Comparison of ENCODE assay signal across 8 mouse cellular contexts in genomic region chr7:6156901-6157472, GRCm38 (mm10). TPM values are rescaled to one million over a fixed set of nuclear protein-coding genes. Genes with fewer than 3 reads are reported as not detected.
A peak's percentile ranks its signal among the peaks of the same experiment; 100 is the strongest.
DNase-seq lines count a peak whose midpoint lies in the region; ATAC-seq and TF ChIP-seq lines count a peak whose summit lies in the region.

No protein-coding gene starts in this region.

- H3K4me2 ChIP-seq in lung, postnatal 0 days (replicated peaks; ENCODE audit: low read depth, low read length) = peak overlapping the region; percentile 83
- peak overlapping the region; percentile 71 for H3K4me2 ChIP-seq in forebrain, embryonic 14.5 days (ENCODE audit: low read length)
- H3K4me2 ChIP-seq in limb, embryonic 12.5 days = peak overlapping the region; percentile 89
- peak overlapping the region; percentile 75 for H3K4me2 ChIP-seq in stomach, embryonic 16.5 days (ENCODE audit: low read depth, low read length)

- TF ChIP-seq EP300 in lung, postnatal 0 days (IDR thresholded peaks at IDR 0.05) = no peak

- no peak for DNase-seq in lung, postnatal 0 days (ENCODE audit: low spot score)
- no peak for DNase-seq in lung, adult 2 months
- DNase-seq in forebrain, embryonic 14.5 days (ENCODE audit: low spot score) = no peak
- DNase-seq in thymus, postnatal 0 days (ENCODE audit: low spot score) = no peak
- DNase-seq in urinary bladder, postnatal 4 days (ENCODE audit: low spot score in 2 of 2) = no peak
- DNase-seq in Muller cell, postnatal 12 days (ENCODE audit: inconsistent ontology term) = no peak

- no peaks in the 10 kb centered on the region for H3K36me3 ChIP-seq in lung, postnatal 0 days (ENCODE audit: insufficient read depth, low read length)
- no peaks in the 10 kb centered on the region for H3K36me3 ChIP-seq in forebrain, embryonic 14.5 days (ENCODE audit: control insufficient read depth, insufficient read depth, low read length)
- H3K36me3 ChIP-seq in limb, embryonic 12.5 days = no peaks in the 10 kb centered on the region
- H3K36me3 ChIP-seq in stomach, embryonic 16.5 days (ENCODE audit: control insufficient read depth, insufficient read depth, low read length) = no peaks in the 10 kb centered on the region

- H3K9ac ChIP-seq in lung, postnatal 0 days (replicated peaks; ENCODE audit: low read depth) = no peak overlapping the region
- H3K9ac ChIP-seq in forebrain, embryonic 14.5 days (ENCODE audit: low read length) = peak overlapping the region; percentile 92
- 0 out of 2 replicates have a peak overlapping the region, but pooled peaks have one; percentile 88 for H3K9ac ChIP-seq in limb, embryonic 12.5 days (replicated peaks)
- H3K9ac ChIP-seq in stomach, embryonic 16.5 days (ENCODE audit: low read length) = peak overlapping the region; percentile 92

- H3K27ac ChIP-seq in lung, postnatal 0 days (ENCODE audit: low read length) = peak overlapping the region; percentile 94
- H3K27ac ChIP-seq in forebrain, embryonic 14.5 days (ENCODE audit: low read depth, low read length) = no peak overlapping the region
- H3K27ac ChIP-seq in limb, embryonic 12.5 days = no peak overlapping the region; the same call in 1 of the 2 replicates
- H3K27ac ChIP-seq in stomach, embryonic 16.5 days (ENCODE audit: low read length) = peak overlapping the region; percentile 94

- no peak for TF ChIP-seq CTCF in lung, postnatal 0 days (IDR thresholded peaks at IDR 0.05)
- no peak for TF ChIP-seq CTCF in lung, adult 2 months (IDR thresholded peaks at IDR 0.05; ENCODE audit: insufficient read depth, low read length)

- H3K4me3 ChIP-seq in lung, postnatal 0 days (ENCODE audit: low read depth, low read length) = no peak overlapping the region
- no peak overlapping the region for H3K4me3 ChIP-seq in lung, adult 2 months (replicated peaks; ENCODE audit: extremely low read depth, low read depth, low read length)
- no peak overlapping the region for H3K4me3 ChIP-seq in forebrain, embryonic 14.5 days (ENCODE audit: low read depth, low read length)
- H3K4me3 ChIP-seq in limb, embryonic 12.5 days (replicated peaks) = peak overlapping the region; percentile 74
- peak overlapping the region; percentile 71 for H3K4me3 ChIP-seq in stomach, embryonic 16.5 days (replicated peaks; ENCODE audit: low read length)

- WGBS in lung, postnatal 0 days = 35% methylated on average over 9 of the region's 9 CpGs
- WGBS in lung, adult 2 months = 33% methylated on average over 9 of the region's 9 CpGs
- WGBS in forebrain, embryonic 14.5 days = 76% methylated on average over 9 of the region's 9 CpGs
- 45% methylated on average over 9 of the region's 9 CpGs for WGBS in limb, embryonic 12.5 days
- 43% methylated on average over 9 of the region's 9 CpGs for WGBS in stomach, embryonic 16.5 days

- TF ChIP-seq POLR2A in lung, adult 2 months (IDR thresholded peaks at IDR 0.05; ENCODE audit: borderline replicate concordance, extremely low read depth, low read depth, low read length) = no peak

- peaks cover 13% of the 10 kb centered on the region for H3K4me1 ChIP-seq in lung, postnatal 0 days (ENCODE audit: insufficient read depth, low read depth, low read length)
- peaks cover 16% of the 10 kb centered on the region for H3K4me1 ChIP-seq in lung, adult 2 months (ENCODE audit: control insufficient read depth, insufficient read depth, low read length)
- peaks cover 12% of the 10 kb centered on the region for H3K4me1 ChIP-seq in forebrain, embryonic 14.5 days (ENCODE audit: control insufficient read depth, insufficient read depth, low read length)
- peaks cover 22% of the 10 kb centered on the region for H3K4me1 ChIP-seq in limb, embryonic 12.5 days (replicated peaks)
- peaks cover 24% of the 10 kb centered on the region for H3K4me1 ChIP-seq in stomach, embryonic 16.5 days (ENCODE audit: control insufficient read depth, insufficient read depth, low read length)

- no peaks in the 10 kb centered on the region for H3K27me3 ChIP-seq in lung, postnatal 0 days (replicated peaks; ENCODE audit: insufficient read depth, low read length)
- H3K27me3 ChIP-seq in forebrain, embryonic 14.5 days (replicated peaks; ENCODE audit: control insufficient read depth, insufficient read depth, low read length) = no peaks in the 10 kb centered on the region
- no peaks in the 10 kb centered on the region for H3K27me3 ChIP-seq in limb, embryonic 12.5 days
- H3K27me3 ChIP-seq in stomach, embryonic 16.5 days (ENCODE audit: control insufficient read depth, insufficient read depth, low read length) = no peaks in the 10 kb centered on the region

- no peak for ATAC-seq in lung, postnatal 0 days
- ATAC-seq in forebrain, embryonic 14.5 days = no peak
- no peak for ATAC-seq in limb, embryonic 12.5 days (ENCODE audit: insufficient number of reproducible peaks, insufficient read depth, low FRiP score, low TSS enrichment, low read depth)
- no peak for ATAC-seq in stomach, embryonic 16.5 days (ENCODE audit: insufficient read depth, low FRiP score)

- no peaks in the 10 kb centered on the region for H3K9me3 ChIP-seq in lung, postnatal 0 days (ENCODE audit: low read length)
- no peaks in the 10 kb centered on the region for H3K9me3 ChIP-seq in forebrain, embryonic 14.5 days (replicated peaks; ENCODE audit: control insufficient read depth, low read length)
- H3K9me3 ChIP-seq in limb, embryonic 12.5 days = no peaks in the 10 kb centered on the region
- H3K9me3 ChIP-seq in stomach, embryonic 16.5 days (replicated peaks; ENCODE audit: control insufficient read depth, low read length) = no peaks in the 10 kb centered on the region

RNA-seq across cellular contexts. Expression of gene Zfp787, which starts 1.2 kb away (rescaled TPM):
- 29.5 and 47.4 TPM in 2 replicates for polyA plus RNA-seq in lung, postnatal 0 days (2015; fragmentation: Nextera tagmentation; extraction: Ambion mirVana)
- 38.4 and 44.0 TPM in 2 replicates for polyA plus RNA-seq in lung, adult 2 months (2012; rRNA removed)
- polyA plus RNA-seq in forebrain, embryonic 14.5 days (2014; fragmentation: Nextera tagmentation; extraction: Ambion mirVana) = 12.6 and 13.8 TPM in 2 replicates
- 35.2 and 36.1 TPM in 2 replicates for polyA plus RNA-seq in limb, embryonic 12.5 days (2016; fragmentation: Nextera tagmentation; extraction: Ambion mirVana)
- polyA plus RNA-seq in stomach, embryonic 16.5 days (2015; fragmentation: Nextera tagmentation; extraction: Ambion mirVana) = 15.0 and 22.0 TPM in 2 replicates
- 21.4 and 33.0 TPM in 2 replicates for polyA plus RNA-seq in thymus, postnatal 0 days (2015; fragmentation: Nextera tagmentation; extraction: Ambion mirVana)

RNA-seq across cellular contexts. Expression of gene Zfp444, which starts 15.0 kb away (rescaled TPM):
- polyA plus RNA-seq in lung, postnatal 0 days (2015; fragmentation: Nextera tagmentation; extraction: Ambion mirVana) = 41.1 and 42.9 TPM in 2 replicates
- 35.2 and 36.7 TPM in 2 replicates for polyA plus RNA-seq in lung, adult 2 months (2012; rRNA removed)
- 88.2 and 96.3 TPM in 2 replicates for polyA plus RNA-seq in forebrain, embryonic 14.5 days (2014; fragmentation: Nextera tagmentation; extraction: Ambion mirVana)
- polyA plus RNA-seq in limb, embryonic 12.5 days (2016; fragmentation: Nextera tagmentation; extraction: Ambion mirVana) = 73.5 and 81.0 TPM in 2 replicates
- polyA plus RNA-seq in stomach, embryonic 16.5 days (2015; fragmentation: Nextera tagmentation; extraction: Ambion mirVana) = 28.8 and 32.7 TPM in 2 replicates
- polyA plus RNA-seq in thymus, postnatal 0 days (2015; fragmentation: Nextera tagmentation; extraction: Ambion mirVana) = 61.2 and 62.1 TPM in 2 replicates

RNA-seq across cellular contexts. Expression of gene Galp, which starts 39.9 kb away (rescaled TPM):
- not detected in 2 replicates for polyA plus RNA-seq in lung, postnatal 0 days (2015; fragmentation: Nextera tagmentation; extraction: Ambion mirVana)
- not detected in 2 replicates for polyA plus RNA-seq in lung, adult 2 months (2012; rRNA removed)
- not detected in 2 replicates for polyA plus RNA-seq in forebrain, embryonic 14.5 days (2014; fragmentation: Nextera tagmentation; extraction: Ambion mirVana)
- not detected in 2 replicates for polyA plus RNA-seq in limb, embryonic 12.5 days (2016; fragmentation: Nextera tagmentation; extraction: Ambion mirVana)
- not detected in 2 replicates for polyA plus RNA-seq in stomach, embryonic 16.5 days (2015; fragmentation: Nextera tagmentation; extraction: Ambion mirVana)
- not detected in 2 replicates for polyA plus RNA-seq in thymus, postnatal 0 days (2015; fragmentation: Nextera tagmentation; extraction: Ambion mirVana)

Comparison
In these comparisons a context has a peak if more than half of its experiments do, and no peak if none do; other contexts are left out.
1. H3K27ac ChIP-seq: peak in lung, postnatal 0 days (single experiment) and stomach, embryonic 16.5 days (single experiment); none in forebrain, embryonic 14.5 days (single experiment) and limb, embryonic 12.5 days (single experiment).
2. H3K4me3 ChIP-seq: peak in limb, embryonic 12.5 days (single experiment) and stomach, embryonic 16.5 days (single experiment); none in lung, postnatal 0 days (single experiment), lung, adult 2 months (single experiment) and forebrain, embryonic 14.5 days (single experiment).
3. Peak in every context shown above with its lines, with median percentiles within 50 percentile points of each other: H3K4me2 ChIP-seq.